Mouse (Mus musculus): ENCODE data around the gene Sycp2l.
"Not testable (repeated sequence)": the region's sequence is repeated elsewhere in the genome, so short reads cannot be mapped to it uniquely, and the experiment has no call there.

The Sycp2l gene

GRCm38 (mm10) chr13:41123666-41124225 is 9.6 kb downstream of the Sycp2l start:
- in situ Hi-C loops (cut with MboI, MseI) = no loop called here

GRCm38 (mm10) chr13:41128326-41128725 is 14.2 kb downstream of the Sycp2l start:
- in situ Hi-C loops (cut with MboI, MseI) = no loop called here

- in situ Hi-C loops (cut with MboI, MseI) = no loop called here
Observed at GRCm38 (mm10) chr13:41129061-41129460, 15.0 kb downstream of the Sycp2l start.

- in situ Hi-C loops (cut with MboI, MseI) = no loop called here
Observed at GRCm38 (mm10) chr13:41134901-41135300, 20.8 kb downstream of the Sycp2l start.

- in situ Hi-C loops (cut with MboI, MseI) = no loop called here
Observed at GRCm38 (mm10) chr13:41145433-41145970, 31.4 kb downstream of the Sycp2l start.

- in situ Hi-C loops (cut with MboI, MseI) = no loop called here
Observed at GRCm38 (mm10) chr13:41146271-41146670, 32.2 kb downstream of the Sycp2l start.

GRCm38 (mm10) chr13:41153146-41153545 is 39.0 kb downstream of the Sycp2l start:
- in situ Hi-C loops (cut with MboI, MseI) = no loop called here

GRCm38 (mm10) chr13:41158426-41158825 is 44.3 kb downstream of the Sycp2l start:
- in situ Hi-C loops (cut with MboI, MseI) = no loop called here

- in situ Hi-C loops (cut with MboI, MseI) = no loop called here
Observed at GRCm38 (mm10) chr13:41187886-41188285, 73.8 kb downstream of the Sycp2l start.

- in situ Hi-C loops (cut with MboI, MseI) = no loop called here
Observed at GRCm38 (mm10) chr13:41195640-41196333, 81.7 kb downstream of the Sycp2l start.

- in situ Hi-C loops (cut with MboI, MseI) = no loop called here
Observed at GRCm38 (mm10) chr13:41200861-41201260, 86.8 kb downstream of the Sycp2l start.

- in situ Hi-C loops (cut with MboI, MseI) = no loop called here
Observed at GRCm38 (mm10) chr13:41203289-41203688, 89.2 kb downstream of the Sycp2l start.

GRCm38 (mm10) chr13:41203691-41204090 is 89.6 kb downstream of the Sycp2l start:
- in situ Hi-C loops (cut with MboI, MseI) = no loop called here

- in situ Hi-C loops (cut with MboI, MseI) = not testable (repeated sequence)
Observed at GRCm38 (mm10) chr13:41205568-41205967, 91.5 kb downstream of the Sycp2l start.

GRCm38 (mm10) chr13:41206241-41206640 is 92.1 kb downstream of the Sycp2l start:
- in situ Hi-C loops (cut with MboI, MseI) = no loop called here

GRCm38 (mm10) chr13:41211276-41211675 is 97.2 kb downstream of the Sycp2l start:
- in situ Hi-C loops (cut with MboI, MseI) = no loop called here

GRCm38 (mm10) chr13:41212558-41213322 is 98.6 kb downstream of the Sycp2l start:
- in situ Hi-C loops (cut with MboI, MseI) = no loop called here

GRCm38 (mm10) chr13:41215669-41216068 is 101.6 kb downstream of the Sycp2l start:
- in situ Hi-C loops (cut with MboI, MseI) = no loop called here

GRCm38 (mm10) chr13:41216236-41216635 is 102.1 kb downstream of the Sycp2l start:
- in situ Hi-C loops (cut with MboI, MseI) = no loop called here

GRCm38 (mm10) chr13:41219056-41219455 is 104.9 kb downstream of the Sycp2l start:
- in situ Hi-C loops (cut with MboI, MseI) = no loop called here

GRCm38 (mm10) chr13:41219687-41220303 is 105.7 kb downstream of the Sycp2l start:
- in situ Hi-C loops (cut with MboI, MseI) = no loop called here

- in situ Hi-C loops (cut with MboI, MseI) = no loop called here
Observed at GRCm38 (mm10) chr13:41220304-41220834, 106.3 kb downstream of the Sycp2l start, which contains the start of gene Elovl2. TSS of gene Elovl2 (minus strand) at chr13:41220405.
